Mouse (Mus musculus): Measurements from ENCODE around the gene Zup1. TPM values are rescaled to one million over a fixed set of nuclear protein-coding genes. Genes with fewer than 3 reads are reported as not detected.
"Not testable (repeated sequence)": the region's sequence is repeated elsewhere in the genome, so short reads cannot be mapped to it uniquely, and the experiment has no call there.

Zup1 gene
- polyA plus RNA-seq, 1 experiment = 1.7 TPM

DNA sequence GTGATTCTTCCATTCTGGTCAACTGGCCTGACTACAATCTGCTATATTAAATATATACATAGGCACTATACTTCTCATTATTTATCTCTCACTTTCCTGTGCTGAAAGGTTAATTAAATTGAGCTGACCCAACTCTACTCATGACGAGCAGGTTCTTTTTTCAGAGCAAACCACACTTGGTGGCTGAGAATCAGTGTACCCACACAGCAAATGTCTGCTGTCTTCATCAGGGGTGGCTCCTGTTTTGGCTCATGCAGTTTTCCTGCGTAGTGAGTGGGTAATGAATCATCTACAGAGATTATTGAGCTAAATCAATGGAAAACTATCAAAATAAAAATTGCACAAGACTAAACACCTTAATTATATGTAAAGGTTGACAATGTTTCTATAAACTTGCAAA lies 4.7 kb downstream of the Zup1 start:
- H3K27me3 ChIP-seq (ENCODE audit: control insufficient read depth, insufficient read depth, insufficient read length) = no peaks in the 10 kb centered on the region
- H3ac ChIP-seq (ENCODE audit: control insufficient read depth, insufficient read length, low read depth) = no peak overlapping the region
- H3K79me3 ChIP-seq (ENCODE audit: low read depth) = peaks cover 36% of the 10 kb centered on the region
- TF ChIP-seq MYOD1 (IDR thresholded peaks at IDR 0.05; ENCODE audit: control insufficient read depth, insufficient read length, low read depth) (no peak), MYOG (IDR thresholded peaks at IDR 0.05; ENCODE audit: control insufficient read depth, extremely low read depth, insufficient read length) (no peak), USF1 (IDR thresholded peaks at IDR 0.05; ENCODE audit: low read depth) (no peak), MAX (IDR thresholded peaks at IDR 0.05) (no peak), CTCF (IDR thresholded peaks at IDR 0.05; ENCODE audit: control insufficient read depth, insufficient read depth, insufficient read length) (no peak), FOSL1 (IDR thresholded peaks at IDR 0.05; ENCODE audit: insufficient read depth, low read length, poor library complexity, severe bottlenecking) (no peak), CEBPB (IDR thresholded peaks at IDR 0.05; ENCODE audit: low read depth) (no peak)
- no peak overlapping the region for H3K4me3 ChIP-seq (ENCODE audit: insufficient read depth, poor library complexity, severe bottlenecking)
- H3K36me3 ChIP-seq (ENCODE audit: control insufficient read depth, insufficient read depth) = peaks cover 47% of the 10 kb centered on the region
- peaks cover 60% of the 10 kb centered on the region for H3K79me2 ChIP-seq (ENCODE audit: control insufficient read depth, insufficient read depth)

DNA sequence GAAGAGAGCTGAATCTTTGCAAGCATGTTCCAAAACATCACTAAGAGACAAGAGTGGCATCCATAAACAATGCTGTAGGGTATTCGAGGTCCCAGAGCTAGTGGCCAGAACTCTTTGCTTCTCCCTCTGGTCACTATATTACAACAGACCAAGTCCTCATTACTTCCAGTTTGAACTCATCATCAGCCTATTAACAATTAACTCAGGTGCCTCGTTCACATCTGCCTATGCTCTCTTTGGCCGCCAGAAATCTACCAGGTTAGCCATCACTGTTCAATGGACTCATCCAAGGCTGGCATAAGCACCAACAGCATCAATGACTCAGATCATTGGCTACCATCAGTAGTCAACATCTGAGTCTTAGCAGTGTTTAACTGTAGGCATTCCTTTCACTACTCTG lies 5.7 kb downstream of the Zup1 start:
- Histone ChIP-seq H3K79me3 (ENCODE audit: low read depth) (peaks cover 31% of the 10 kb centered on the region), H3K79me2 (ENCODE audit: control insufficient read depth, insufficient read depth) (peaks cover 53% of the 10 kb centered on the region), H3K36me3 (ENCODE audit: control insufficient read depth, insufficient read depth) (peaks cover 47% of the 10 kb centered on the region), H3K27me3 (ENCODE audit: control insufficient read depth, insufficient read depth, insufficient read length) (no peaks in the 10 kb centered on the region), H3K4me3 (ENCODE audit: insufficient read depth, poor library complexity, severe bottlenecking) (no peak overlapping the region), H3ac (ENCODE audit: control insufficient read depth, insufficient read length, low read depth) (no peak overlapping the region)
- no peak for TF ChIP-seq CEBPB (IDR thresholded peaks at IDR 0.05; ENCODE audit: low read depth)

- Histone ChIP-seq H3K79me3 (ENCODE audit: low read depth) (peaks cover 7% of the 10 kb centered on the region), H3K27me3 (ENCODE audit: control insufficient read depth, insufficient read depth, insufficient read length) (no peaks in the 10 kb centered on the region), H3K79me2 (ENCODE audit: control insufficient read depth, insufficient read depth) (peaks cover 16% of the 10 kb centered on the region), H3ac (ENCODE audit: control insufficient read depth, insufficient read length, low read depth) (no peak overlapping the region), H3K4me3 (ENCODE audit: insufficient read depth, poor library complexity, severe bottlenecking) (no peak overlapping the region), H3K36me3 (ENCODE audit: control insufficient read depth, insufficient read depth) (peaks cover 51% of the 10 kb centered on the region)
- TF ChIP-seq MYOG (IDR thresholded peaks at IDR 0.05; ENCODE audit: control insufficient read depth, extremely low read depth, insufficient read length) = no peak
- no peak for TF ChIP-seq FOSL1 (IDR thresholded peaks at IDR 0.05; ENCODE audit: insufficient read depth, low read length, poor library complexity, severe bottlenecking)
- TF ChIP-seq CEBPB (IDR thresholded peaks at IDR 0.05; ENCODE audit: low read depth) = no peak
- TF ChIP-seq MYOD1 (IDR thresholded peaks at IDR 0.05; ENCODE audit: control insufficient read depth, insufficient read length, low read depth) = no peak
- TF ChIP-seq USF1 (IDR thresholded peaks at IDR 0.05; ENCODE audit: low read depth) = no peak
- no peak for TF ChIP-seq MAX (IDR thresholded peaks at IDR 0.05)
- TF ChIP-seq CTCF (IDR thresholded peaks at IDR 0.05; ENCODE audit: control insufficient read depth, insufficient read depth, insufficient read length) = no peak
These were observed 10.4 kb downstream of the Zup1 start for GRCm38 (mm10) chr10:33940702-33941101.

- Histone ChIP-seq H3K36me3 (ENCODE audit: control insufficient read depth, insufficient read depth) (no peaks in the 10 kb centered on the region), H3ac (ENCODE audit: control insufficient read depth, insufficient read length, low read depth) (no peak overlapping the region), H3K79me3 (ENCODE audit: low read depth) (no peaks in the 10 kb centered on the region), H3K27me3 (ENCODE audit: control insufficient read depth, insufficient read depth, insufficient read length) (no peaks in the 10 kb centered on the region), H3K79me2 (ENCODE audit: control insufficient read depth, insufficient read depth) (no peaks in the 10 kb centered on the region), H3K4me3 (ENCODE audit: insufficient read depth, poor library complexity, severe bottlenecking) (no peak overlapping the region)
- no peak for TF ChIP-seq FOSL1 (IDR thresholded peaks at IDR 0.05; ENCODE audit: insufficient read depth, low read length, poor library complexity, severe bottlenecking)
- no peak for TF ChIP-seq MYOD1 (IDR thresholded peaks at IDR 0.05; ENCODE audit: control insufficient read depth, insufficient read length, low read depth)
- TF ChIP-seq CEBPB (IDR thresholded peaks at IDR 0.05; ENCODE audit: low read depth) = no peak
- TF ChIP-seq MYOG (IDR thresholded peaks at IDR 0.05; ENCODE audit: control insufficient read depth, extremely low read depth, insufficient read length) = no peak
- TF ChIP-seq MAX (IDR thresholded peaks at IDR 0.05) = no peak
- no peak for TF ChIP-seq CTCF (IDR thresholded peaks at IDR 0.05; ENCODE audit: control insufficient read depth, insufficient read depth, insufficient read length)
- no peak for TF ChIP-seq USF1 (IDR thresholded peaks at IDR 0.05; ENCODE audit: low read depth)
These were observed 45.6 kb downstream of the Zup1 start for GRCm38 (mm10) chr10:33905489-33905888.

GRCm38 (mm10) chr10:33904530-33905481 lies 46.3 kb downstream of the Zup1 start, which contains the start of gene Rsph4a:
Gene Rsph4a (plus strand): TSS chr10:33905111.
- TF ChIP-seq FOSL1 (IDR thresholded peaks at IDR 0.05; ENCODE audit: insufficient read depth, low read length, poor library complexity, severe bottlenecking) (no peak), MYOG (IDR thresholded peaks at IDR 0.05; ENCODE audit: control insufficient read depth, extremely low read depth, insufficient read length) (no peak), MAX (IDR thresholded peaks at IDR 0.05) (no peak), CEBPB (IDR thresholded peaks at IDR 0.05; ENCODE audit: low read depth) (no peak), USF1 (IDR thresholded peaks at IDR 0.05; ENCODE audit: low read depth) (no peak), MYOD1 (IDR thresholded peaks at IDR 0.05; ENCODE audit: control insufficient read depth, insufficient read length, low read depth) (no peak), CTCF (IDR thresholded peaks at IDR 0.05; ENCODE audit: control insufficient read depth, insufficient read depth, insufficient read length) (no peak)

DNA sequence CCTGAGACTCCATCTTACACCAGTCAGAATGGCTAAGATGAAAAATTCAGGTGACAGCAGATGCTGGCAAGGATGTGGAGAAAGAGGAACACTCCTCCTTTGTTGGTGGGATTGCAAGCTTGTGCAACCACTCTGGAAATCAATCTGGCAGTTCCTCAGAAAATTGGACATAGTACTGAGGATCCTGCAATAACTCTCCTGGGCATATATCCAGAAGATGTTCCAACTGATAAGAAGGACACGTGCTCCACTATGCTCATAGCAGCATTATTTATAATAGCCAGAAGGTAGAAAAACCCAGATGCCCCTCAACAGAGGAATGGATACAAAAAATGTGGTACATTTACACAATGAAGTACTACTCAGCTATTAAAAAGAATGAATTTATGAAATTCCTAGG lies 49.5 kb downstream of the Zup1 start:
- H3K4me3 ChIP-seq (ENCODE audit: insufficient read depth, poor library complexity, severe bottlenecking); H3K36me3 ChIP-seq (ENCODE audit: control insufficient read depth, insufficient read depth); H3K27me3 ChIP-seq (ENCODE audit: control insufficient read depth, insufficient read depth, insufficient read length); H3ac ChIP-seq (ENCODE audit: control insufficient read depth, insufficient read length, low read depth); H3K79me3 ChIP-seq (ENCODE audit: low read depth); H3K79me2 ChIP-seq (ENCODE audit: control insufficient read depth, insufficient read depth): not testable (repeated sequence)

More at GRCm38 (mm10) chr10:33904530-33905481, 46.3 kb downstream of the Zup1 start, which contains the start of gene Rsph4a:
- Histone ChIP-seq H3K4me3 (ENCODE audit: insufficient read depth, poor library complexity, severe bottlenecking) (no peak within 1 kb of the TSS), H3K79me2 (ENCODE audit: control insufficient read depth, insufficient read depth) (no peaks in the 10 kb centered on the region), H3K36me3 (ENCODE audit: control insufficient read depth, insufficient read depth) (no peaks in the 10 kb centered on the region), H3ac (ENCODE audit: control insufficient read depth, insufficient read length, low read depth) (no peak within 1 kb of the TSS), H3K79me3 (ENCODE audit: low read depth) (no peaks in the 10 kb centered on the region), H3K27me3 (ENCODE audit: control insufficient read depth, insufficient read depth, insufficient read length) (no peaks in the 10 kb centered on the region)

DNA sequence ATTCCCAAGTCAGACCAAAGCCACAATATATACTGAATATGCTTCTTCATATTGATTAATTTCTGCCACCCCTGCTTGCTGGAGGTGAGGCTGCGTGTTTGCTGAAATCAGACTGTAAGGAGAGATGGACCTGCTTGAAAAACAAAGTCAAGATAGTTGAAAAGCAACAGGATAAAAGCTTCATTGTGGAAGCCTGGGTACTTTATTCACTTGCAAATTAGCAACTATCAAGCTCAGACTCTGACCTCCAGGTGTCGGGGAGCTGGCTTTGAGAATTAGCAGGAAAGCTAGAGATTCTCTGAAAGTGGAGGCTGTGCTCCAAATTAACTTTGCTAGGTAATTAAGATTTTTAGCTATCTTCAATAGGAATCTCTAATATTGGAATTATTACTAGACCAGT lies 68.7 kb downstream of the Zup1 start:
- H3K4me3 ChIP-seq (ENCODE audit: insufficient read depth, poor library complexity, severe bottlenecking); H3K79me3 ChIP-seq (ENCODE audit: low read depth); H3ac ChIP-seq (ENCODE audit: control insufficient read depth, insufficient read length, low read depth); H3K36me3 ChIP-seq (ENCODE audit: control insufficient read depth, insufficient read depth); H3K79me2 ChIP-seq (ENCODE audit: control insufficient read depth, insufficient read depth); H3K27me3 ChIP-seq (ENCODE audit: control insufficient read depth, insufficient read depth, insufficient read length): not testable (repeated sequence)

Data from C2C12 (cell line).